In the genomic region with DNA sequence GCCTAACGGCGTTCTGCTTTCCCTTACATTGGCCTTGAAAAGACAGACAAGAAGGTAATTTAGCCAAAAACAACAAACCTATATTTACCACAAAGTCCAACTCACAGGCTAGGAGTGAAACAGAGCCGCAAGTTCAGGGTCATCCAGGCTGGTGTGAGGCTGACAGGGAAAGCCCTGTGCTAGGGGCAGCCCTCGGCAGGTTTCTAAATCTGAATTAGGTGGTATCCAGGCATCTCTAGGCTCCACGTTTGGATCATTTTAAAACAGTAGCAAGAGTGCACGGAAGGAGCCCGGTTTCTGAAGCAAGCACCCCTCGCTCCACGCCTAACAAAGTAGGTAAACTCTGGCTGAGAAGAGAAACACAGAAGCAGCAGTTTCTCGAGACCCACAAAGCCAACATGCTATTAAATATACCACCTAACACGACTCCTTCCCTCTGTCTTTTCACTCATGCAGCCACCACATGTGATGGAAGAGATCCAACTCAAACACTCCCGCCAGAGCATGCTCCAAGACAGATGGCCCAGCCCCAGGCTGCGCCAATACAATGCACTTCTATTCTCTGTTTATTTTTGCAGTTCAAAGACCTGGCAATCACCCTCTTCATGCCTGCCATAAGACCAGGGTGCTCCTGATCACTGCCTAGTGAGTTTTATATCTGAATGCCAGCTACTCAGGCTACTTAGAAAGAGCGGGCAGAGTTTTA, we compare ENCODE assay signal across 9 mouse cellular contexts.
A peak's percentile ranks its signal among the peaks of the same experiment; 100 is the strongest.
DNase-seq lines count a peak whose midpoint lies in the region; ATAC-seq lines count a peak whose summit lies in the region.
"Had no signal": no experiment of that assay in that cellular context is flagged by ENCODE, and none has a peak within 500 bp of the region (broad histone marks: within the 10 kb centered on the region; RNA-seq: fewer than 3 reads in every experiment).

No protein-coding gene starts in this region.

- peak overlapping the region; percentile 45 for H3K27ac ChIP-seq in lung, embryonic 15.5 days
- H3K27ac ChIP-seq in hindbrain, embryonic 15.5 days (replicated peaks), result no peak overlapping the region
- H3K27ac ChIP-seq: heart, adult 2 months had no signal

- no peaks in the 10 kb centered on the region for H3K27me3 ChIP-seq in lung, embryonic 15.5 days
- H3K27me3 ChIP-seq in hindbrain, embryonic 15.5 days, result no peaks in the 10 kb centered on the region

- peak; percentile 4 for DNase-seq in gastrocnemius, adult 18-20 months (ENCODE audit: low spot score)
- no peak for DNase-seq in gastrocnemius, adult 8-10 months (ENCODE audit: low spot score in 2 of 2)
- no peak for DNase-seq in lung, postnatal 25 days (ENCODE audit: low spot score)
- peak; percentile 9 for DNase-seq in ovary, postnatal 14 days (ENCODE audit: low spot score)
- no peak for DNase-seq in adrenal gland, adult 8-10 months
- no peak for DNase-seq in retina, embryonic 14.5 days (ENCODE audit: low spot score)

- WGBS in lung, embryonic 15.5 days, result 31% methylated on average over 14 of the region's 14 CpGs
- WGBS in hindbrain, embryonic 15.5 days, result 58% methylated on average over 14 of the region's 14 CpGs

- peak overlapping the region; percentile 33 for H3K4me2 ChIP-seq in lung, embryonic 15.5 days
- 0 out of 2 replicates have a peak overlapping the region, but pooled peaks have one; percentile 12 for H3K4me2 ChIP-seq in hindbrain, embryonic 15.5 days

- H3K36me3 ChIP-seq in lung, embryonic 15.5 days, result no peaks in the 10 kb centered on the region
- H3K36me3 ChIP-seq in hindbrain, embryonic 15.5 days, result no peaks in the 10 kb centered on the region

- H3K9ac ChIP-seq in lung, embryonic 15.5 days, result no peak overlapping the region
- H3K9ac ChIP-seq in hindbrain, embryonic 15.5 days, result no peak overlapping the region

- H3K4me3 ChIP-seq in lung, embryonic 15.5 days, result no peak overlapping the region
- no peak overlapping the region for H3K4me3 ChIP-seq in hindbrain, embryonic 15.5 days
- H3K4me3 ChIP-seq: heart, adult 2 months had no signal

- H3K9me3 ChIP-seq in lung, embryonic 15.5 days, result no peaks in the 10 kb centered on the region
- no peaks in the 10 kb centered on the region for H3K9me3 ChIP-seq in hindbrain, embryonic 15.5 days

- peak; percentile 67 for ATAC-seq in lung, embryonic 15.5 days (ENCODE audit: borderline replicate concordance, extremely low read depth, low FRiP score, low TSS enrichment)
- peak; percentile 76 for ATAC-seq in hindbrain, embryonic 15.5 days (ENCODE audit: low FRiP score, low read depth)

- peaks cover 12% of the 10 kb centered on the region for H3K4me1 ChIP-seq in lung, embryonic 15.5 days
- H3K4me1 ChIP-seq in hindbrain, embryonic 15.5 days (replicated peaks), result no peaks in the 10 kb centered on the region

Comparison
In these comparisons a context has a peak if more than half of its experiments do, and no peak if none do; other contexts are left out.
1. DNase-seq: peak in gastrocnemius, adult 18-20 months (single experiment) and ovary, postnatal 14 days (single experiment); none in gastrocnemius, adult 8-10 months (0 of 2), lung, postnatal 25 days (single experiment), adrenal gland, adult 8-10 months (single experiment) and retina, embryonic 14.5 days (single experiment).